ENCODE assay signal across 13 mouse cellular contexts in the genomic region with DNA sequence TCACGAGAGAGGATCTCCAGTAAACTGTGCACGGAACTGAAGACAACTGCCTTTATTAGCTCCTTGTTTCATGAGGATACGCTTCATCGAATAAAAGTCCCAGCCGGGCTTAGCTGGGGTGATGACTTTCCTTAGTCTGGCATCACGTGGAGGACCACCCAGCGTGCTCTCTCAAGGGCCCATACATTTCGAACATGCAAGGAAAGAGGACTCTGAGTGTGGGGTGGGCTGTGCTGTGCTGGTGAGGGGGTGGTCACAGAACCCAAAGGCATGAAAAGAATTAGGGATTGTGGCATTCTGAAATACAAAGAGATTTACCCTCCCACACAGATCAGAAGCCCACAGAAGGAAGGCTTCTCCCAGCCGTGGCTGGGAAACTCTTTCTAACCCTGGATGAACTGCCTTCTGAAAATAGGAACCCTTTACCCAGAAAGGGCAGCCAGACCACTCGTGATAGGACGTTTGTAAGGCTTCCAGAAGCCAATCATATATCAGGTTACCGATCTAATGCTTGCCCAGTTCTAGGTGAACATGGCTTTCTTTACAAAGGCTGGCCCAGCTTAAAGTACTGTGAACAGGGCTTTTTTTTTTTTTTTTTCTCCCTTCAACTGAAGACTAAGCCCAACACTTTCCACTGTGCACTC. TPM values are rescaled to one million over a fixed set of nuclear protein-coding genes. Genes with fewer than 3 reads are reported as not detected.
DNase-seq lines count a peak whose midpoint lies in the region; ATAC-seq and TF ChIP-seq lines count a peak whose summit lies in the region.
"Had no signal": no experiment of that assay in that cellular context is flagged by ENCODE, and none has a peak within 500 bp of the region (broad histone marks: within the 10 kb centered on the region; RNA-seq: fewer than 3 reads in every experiment).

No protein-coding gene starts in this region.

- no peak overlapping the region for H3K9ac ChIP-seq in CH12.LX (ENCODE audit: insufficient read depth, low read depth)
- no peak overlapping the region for H3K9ac ChIP-seq in midbrain, embryonic 13.5 days (replicated peaks)
- H3K9ac ChIP-seq: liver, embryonic 15.5 days had no signal

- intact Hi-C loops in heart, postnatal 25 days (cut with DNase I): no loop called here

- peak; percentile 74 for DNase-seq in heart, adult 11 months
- DNase-seq in heart, postnatal 25 days (ENCODE audit: low spot score): no peak
- no peak for DNase-seq in CH12.LX (ENCODE audit: extremely low read depth)
- DNase-seq in embryo, embryonic 10.5 days (ENCODE audit: low spot score): peak; percentile 43
- no peak for DNase-seq in spleen, adult 12 weeks (ENCODE audit: low spot score)
- no peak for DNase-seq in adrenal gland, postnatal 36 days

- no peak for TF ChIP-seq EP300 in CH12.LX (IDR thresholded peaks at IDR 0.05; ENCODE audit: low read length)

- ATAC-seq in midbrain, embryonic 13.5 days: 0 out of 2 replicates have a peak, but pooled peaks have one; percentile 25
- ATAC-seq in megakaryocyte progenitor cell, adult 5-6 weeks (replicated peaks; ENCODE audit: poor library complexity): no peak
- ATAC-seq: intestine, postnatal 0 days had no signal

- dilution Hi-C loops in CH12.LX (cut with MboI; ENCODE audit: extremely low pct_ligation_motif_present, extremely low pct_unique_long_range_greater_than_20kb, low sequenced_read_pairs): no loop called here

- whole genome bisulfite sequencing in midbrain, embryonic 13.5 days: 5% methylated on average over 12 of the region's 12 CpGs

- no peak for TF ChIP-seq CTCF in CH12.LX (conservative IDR thresholded peaks at IDR 0.05 in 1 of 2, IDR thresholded peaks at IDR 0.05 in 1 of 2; ENCODE audit: low read depth in 2 of 2, low read length in 2 of 2)

- no peak overlapping the region for H3K4me2 ChIP-seq in CH12.LX (ENCODE audit: insufficient read depth, low read depth, poor library complexity, severe bottlenecking)
- no peak overlapping the region for H3K4me2 ChIP-seq in midbrain, embryonic 13.5 days (replicated peaks)
- H3K4me2 ChIP-seq: liver, embryonic 15.5 days had no signal

- H3K27ac ChIP-seq in CH12.LX (ENCODE audit: insufficient read depth, low read depth): no peak overlapping the region
- no peak overlapping the region for H3K27ac ChIP-seq in midbrain, embryonic 13.5 days
- H3K27ac ChIP-seq: left cerebral cortex, adult 2 months; liver, embryonic 15.5 days had no signal

- peaks cover 0 to 7% of the 10 kb centered on the region in 2 experiments; a peak in 1 of 4 replicates for H3K4me1 ChIP-seq in CH12.LX (ENCODE audit: control insufficient read depth in 1 of 2, insufficient read depth in 2 of 2)
- peaks cover 17% of the 10 kb centered on the region for H3K4me1 ChIP-seq in midbrain, embryonic 13.5 days (replicated peaks)
- H3K4me1 ChIP-seq: liver, embryonic 15.5 days; megakaryocyte, embryonic 14.5 days had no signal

- H3K4me3 ChIP-seq in CH12.LX (replicated peaks in 1 of 3; ENCODE audit: low read depth in 2 of 3, low read length in 2 of 3, poor library complexity in 1 of 3): no peak overlapping the region
- H3K4me3 ChIP-seq in midbrain, embryonic 13.5 days (replicated peaks): no peak overlapping the region
- H3K4me3 ChIP-seq: left cerebral cortex, adult 2 months; liver, embryonic 15.5 days; megakaryocyte, embryonic 14.5 days had no signal

- in situ Hi-C loops in CH12.LX (cut with MboI; ENCODE audit: low pct_ligation_motif_present, low pct_unique_long_range_greater_than_20kb, low sequenced_read_pairs): no loop called here

- H3K79me2 ChIP-seq in CH12.LX (replicated peaks; ENCODE audit: control insufficient read depth, extremely low read depth, insufficient read depth, poor library complexity, severe bottlenecking): no peaks in the 10 kb centered on the region

- TF ChIP-seq RAD21 in CH12.LX (IDR thresholded peaks at IDR 0.05; ENCODE audit: low read depth, low read length): no peak

- no peaks in the 10 kb centered on the region for H3K9me3 ChIP-seq in CH12.LX (replicated peaks; ENCODE audit: low read length)
- H3K9me3 ChIP-seq in midbrain, embryonic 13.5 days: no peaks in the 10 kb centered on the region
- H3K9me3 ChIP-seq: liver, embryonic 15.5 days; megakaryocyte, embryonic 14.5 days had no signal

- TF ChIP-seq POLR2A in CH12.LX (IDR thresholded peaks at IDR 0.05; ENCODE audit: low read depth, low read length): no peak

- no peaks in the 10 kb centered on the region for H3K36me3 ChIP-seq in CH12.LX (replicated peaks in 1 of 2; ENCODE audit: control insufficient read depth in 1 of 2, insufficient read depth in 1 of 2, low read length in 1 of 2)
- no peaks in the 10 kb centered on the region for H3K36me3 ChIP-seq in midbrain, embryonic 13.5 days
- H3K36me3 ChIP-seq: liver, embryonic 15.5 days had no signal

- H3K27me3 ChIP-seq in CH12.LX (replicated peaks): no peaks in the 10 kb centered on the region
- H3K27me3 ChIP-seq in midbrain, embryonic 13.5 days: 0 out of 2 replicates have a peak, but pooled peaks cover 4% of the 10 kb centered on the region
- H3K27me3 ChIP-seq: liver, embryonic 15.5 days had no signal

TF ChIP-seq in CH12.LX, 34 proteins besides CTCF, POLR2A, EP300 and RAD21:
- TF ChIP-seq MXI1 (IDR thresholded peaks at IDR 0.05; ENCODE audit: low read depth, low read length): no peak
- TF ChIP-seq MAFK (IDR thresholded peaks at IDR 0.05; ENCODE audit: insufficient replicate concordance, low read length): no peak
- peak; percentile 48; the same call in 1 of the 2 replicates for TF ChIP-seq ZNF384 (IDR thresholded peaks at IDR 0.05; ENCODE audit: low read depth, low read length)
- TF ChIP-seq POLR2AphosphoS2 (IDR thresholded peaks at IDR 0.05; ENCODE audit: low read depth, low read length): no peak
- no peak for TF ChIP-seq E2F4 (IDR thresholded peaks at IDR 0.05; ENCODE audit: insufficient replicate concordance, low read depth, low read length)
- no peak for TF ChIP-seq CHD1 (IDR thresholded peaks at IDR 0.05; ENCODE audit: low read depth, low read length)
- no peak for TF ChIP-seq IRF4 (IDR thresholded peaks at IDR 0.05; ENCODE audit: low read depth, low read length)
- TF ChIP-seq HCFC1 (IDR thresholded peaks at IDR 0.05; ENCODE audit: low read depth, low read length): no peak

RNA-seq across cellular contexts. Expression of a gene that starts 21.9 kb away (rescaled TPM):
- total RNA-seq in heart, postnatal 25 days (2021): 1 to 10 TPM; 1.3 to 5.2 TPM
- total RNA-seq in CH12.LX (2012; rRNA removed): 2.5 and 3.4 TPM in 2 replicates
- 1.6 and 1.7 TPM in 2 replicates for total RNA-seq in CH12.LX (2014; rRNA removed)
- polyA plus RNA-seq in CH12.LX (2012; ENCODE audit: insufficient read length, low read depth): 3.7 and 4.9 TPM in 2 replicates
- 0.35 and 0.65 TPM in 2 replicates for polyA plus RNA-seq in midbrain, embryonic 13.5 days (2015; fragmentation: Nextera tagmentation; extraction: Ambion mirVana)
- not detected in 2 replicates for total RNA-seq in megakaryocyte progenitor cell, adult 5-6 weeks (2015)
- total RNA-seq in megakaryocyte progenitor cell, adult 5-6 weeks (2017): not detected in 2 replicates
- under 1 TPM in 1 of 2 experiments, not detected in 1; 0.50 TPM for total RNA-seq in adrenal gland, postnatal 36 days (2021)
- total RNA-seq: common myeloid progenitor, adult 5-6 weeks had no signal
- polyA plus RNA-seq: liver, embryonic 15.5 days had no signal

Comparison
In these comparisons a context has a peak if more than half of its experiments do, and no peak if none do; other contexts are left out.
1. DNase-seq: peak in heart, adult 11 months (single experiment) and embryo, embryonic 10.5 days (single experiment); none in heart, postnatal 25 days (single experiment), CH12.LX (single experiment), spleen, adult 12 weeks (single experiment) and adrenal gland, postnatal 36 days (0 of 2).